Mouse (Mus musculus) erythroblast, embryonic 14.5 days (primary cell): ENCODE results near the gene Dlg2. TPM values are rescaled to one million over a fixed set of nuclear protein-coding genes. Genes with fewer than 3 reads are reported as not detected.

Experiments used
- H3K27me3 ChIP-seq: 2 replicates; pipeline ENCODE4 v1.6.1; 2012; ENCODE audit warnings: inconsistent platforms; ENCODE audit not compliant: control insufficient read depth
- H3K36me3 ChIP-seq: 2 replicates; pipeline ENCODE4 v1.6.1; 2012; ENCODE audit warnings: mild to moderate bottlenecking, inconsistent platforms; ENCODE audit not compliant: control insufficient read depth
- H3K4me1 ChIP-seq: 2 replicates; pipeline ENCODE4 v1.6.1; 2012; ENCODE audit warnings: inconsistent platforms; ENCODE audit not compliant: control insufficient read depth
- H3K4me3 ChIP-seq: replicated peaks from 2 replicates; pipeline ENCODE3; 2012; ENCODE audit warnings: moderate library complexity, mild to moderate bottlenecking, inconsistent platforms
- H3K9me3 ChIP-seq: 2 replicates; pipeline ENCODE4 v1.6.1; 2012; ENCODE audit warnings: low read length, inconsistent platforms, mixed read lengths; ENCODE audit not compliant: control insufficient read depth
- GATA1 ChIP-seq: IDR thresholded peaks from 2 replicates; pipeline ENCODE4 v1.6.1; 2012; ENCODE audit warnings: low read length, inconsistent platforms, mixed read lengths
- TAL1 ChIP-seq: IDR thresholded peaks from 3 replicates; pipeline ENCODE4 v1.6.1; 2012; ENCODE audit warnings: low read length, inconsistent platforms, mixed read lengths
- polyA plus RNA-seq: library from polyadenylated mRNA; stranded (reverse); fragments of >175 nt; gene quantifications from 2 replicates; pipeline ENCODE4 v1.2.3, GENCODE M21; 2012

Dlg2 gene
- polyA plus RNA-seq, 1 experiment: not detected

DNA sequence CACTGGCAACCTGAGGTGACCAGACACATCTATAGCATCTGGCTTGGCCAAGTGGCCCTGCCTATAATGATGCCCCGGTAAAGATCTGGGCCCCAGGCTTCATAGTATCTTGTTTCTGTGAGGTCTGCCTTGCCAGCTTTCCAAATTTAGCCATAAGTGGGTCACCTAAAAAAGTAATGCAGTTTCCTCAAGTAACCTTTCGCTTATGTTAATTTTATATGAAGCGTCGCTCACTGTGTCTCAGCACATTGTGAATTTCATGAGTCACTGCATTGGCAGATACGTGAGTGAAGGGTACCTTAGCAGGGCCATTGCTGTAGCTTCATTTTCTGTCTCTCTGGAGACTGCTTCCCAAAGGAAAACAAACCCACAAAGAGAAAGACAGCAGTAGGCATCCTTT, 912.8 kb downstream of the Dlg2 start:
- TF ChIP-seq GATA1 (no peak), TAL1 (no peak)
- H3K4me1 ChIP-seq: no peaks in the 10 kb centered on the region
- H3K27me3 ChIP-seq: no peaks in the 10 kb centered on the region
- no peak overlapping the region for H3K4me3 ChIP-seq
- no peaks in the 10 kb centered on the region for H3K36me3 ChIP-seq
- H3K9me3 ChIP-seq: no peaks in the 10 kb centered on the region

DNA sequence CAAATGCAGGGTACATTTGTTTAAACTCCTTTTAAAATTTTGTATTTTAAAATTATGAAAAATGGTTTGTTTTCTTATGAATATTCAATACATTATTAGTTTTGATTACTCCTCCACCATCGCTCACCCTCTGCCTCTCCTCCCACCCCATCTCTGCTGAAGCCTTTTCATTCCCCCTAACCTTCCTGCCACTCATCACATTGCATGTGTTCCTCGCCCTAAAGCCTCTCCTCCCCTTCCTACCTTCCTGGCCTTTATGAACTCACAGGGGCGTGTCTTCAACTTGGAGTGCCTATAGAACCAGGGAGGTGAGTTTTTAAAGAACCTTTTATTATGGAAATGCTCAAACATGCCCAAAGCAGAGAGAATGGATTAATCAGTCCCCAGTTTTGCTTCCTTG, 921.4 kb downstream of the Dlg2 start:
- H3K9me3 ChIP-seq: no peaks in the 10 kb centered on the region
- no peaks in the 10 kb centered on the region for H3K4me1 ChIP-seq
- H3K36me3 ChIP-seq: no peaks in the 10 kb centered on the region
- TF ChIP-seq TAL1 (no peak), GATA1 (no peak)
- H3K4me3 ChIP-seq: no peak overlapping the region
- no peaks in the 10 kb centered on the region for H3K27me3 ChIP-seq

DNA sequence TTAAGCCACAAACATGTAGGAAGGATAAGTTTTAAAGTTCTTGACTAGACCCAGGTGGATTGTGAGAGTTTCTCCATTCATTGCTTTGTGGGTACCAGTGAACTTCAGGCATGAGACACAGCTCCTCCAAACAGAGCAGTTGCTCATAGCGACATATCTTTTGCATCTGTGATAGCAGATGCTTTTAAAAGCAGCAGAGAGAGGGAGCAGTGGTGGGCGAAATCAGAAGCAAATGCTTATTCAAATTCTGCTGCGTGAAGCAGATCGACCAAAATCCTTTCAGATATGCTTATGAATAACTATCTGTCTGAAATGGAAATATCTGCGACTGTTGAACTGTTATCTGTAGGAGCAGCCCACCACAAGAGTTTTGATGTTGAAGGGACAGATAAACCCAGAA, 935.6 kb downstream of the Dlg2 start:
- Histone ChIP-seq H3K27me3 (no peaks in the 10 kb centered on the region), H3K9me3 (no peaks in the 10 kb centered on the region), H3K4me1 (no peaks in the 10 kb centered on the region), H3K36me3 (no peaks in the 10 kb centered on the region), H3K4me3 (no peak overlapping the region)
- TF ChIP-seq TAL1 (no peak), GATA1 (no peak)

DNA sequence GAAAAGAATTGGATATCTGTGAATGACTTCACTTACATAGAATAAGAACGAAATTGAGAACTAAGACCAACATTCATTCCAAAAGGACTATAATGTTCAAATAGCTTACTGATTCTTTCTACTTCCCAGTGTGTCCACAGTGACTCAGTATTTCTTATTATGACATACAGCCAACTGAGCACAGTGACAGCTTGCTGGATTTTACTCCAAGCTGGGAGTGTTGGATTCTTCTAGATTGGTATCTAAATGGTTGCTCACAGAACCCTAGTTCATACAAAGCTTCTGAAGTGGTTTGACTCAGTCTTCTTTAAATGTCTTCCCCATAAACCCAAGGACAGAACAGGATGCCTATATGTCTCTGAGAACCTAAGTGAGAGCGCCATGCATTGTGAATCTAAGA, 937.7 kb downstream of the Dlg2 start:
- Histone ChIP-seq H3K36me3 (no peaks in the 10 kb centered on the region), H3K27me3 (no peaks in the 10 kb centered on the region), H3K4me1 (no peaks in the 10 kb centered on the region), H3K9me3 (no peaks in the 10 kb centered on the region), H3K4me3 (no peak overlapping the region)
- no peak for TF ChIP-seq GATA1
- TF ChIP-seq TAL1: no peak

DNA sequence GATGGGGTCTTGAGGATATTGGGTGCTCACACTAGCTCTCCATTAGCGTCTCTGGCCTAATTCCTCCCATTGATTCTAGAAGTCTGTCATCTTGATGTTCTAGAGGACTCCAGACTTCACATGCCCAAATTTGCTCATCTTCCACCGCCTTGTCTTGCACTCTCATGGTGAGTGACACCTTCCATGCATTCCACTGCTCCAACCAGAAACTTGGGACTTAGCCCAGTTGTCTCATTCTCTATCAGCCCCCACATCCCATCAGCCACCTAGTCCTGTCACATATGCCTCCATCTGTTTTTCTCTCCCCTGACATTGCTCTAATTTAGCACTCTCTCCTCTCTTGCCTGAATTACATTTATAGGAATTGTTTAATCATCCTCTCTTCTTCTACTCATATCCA, 938.3 kb downstream of the Dlg2 start:
- H3K4me3 ChIP-seq: no peak overlapping the region
- H3K4me1 ChIP-seq: no peaks in the 10 kb centered on the region
- H3K36me3 ChIP-seq: no peaks in the 10 kb centered on the region
- no peaks in the 10 kb centered on the region for H3K9me3 ChIP-seq
- TF ChIP-seq GATA1: no peak
- TF ChIP-seq TAL1: no peak
- no peaks in the 10 kb centered on the region for H3K27me3 ChIP-seq

DNA sequence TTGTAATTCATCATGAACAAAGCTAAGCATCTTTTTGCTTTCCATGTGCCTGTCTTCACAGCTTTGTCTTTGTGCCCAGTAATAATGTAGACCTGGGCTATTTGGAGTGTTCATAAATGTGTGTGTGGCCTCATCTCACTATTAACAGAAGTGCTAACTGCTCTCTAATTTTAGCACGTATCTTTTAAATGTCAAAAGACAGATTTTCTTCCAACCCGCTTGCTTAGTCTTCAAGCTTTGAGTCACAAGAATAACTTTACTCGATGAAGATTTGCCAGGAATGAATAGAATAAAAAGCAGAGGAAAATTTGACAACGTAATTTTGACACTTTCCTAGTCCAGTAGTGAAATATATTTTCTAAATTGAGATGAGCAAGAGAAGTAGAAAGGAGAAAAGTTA, 943.7 kb downstream of the Dlg2 start:
- Histone ChIP-seq H3K4me3 (no peak overlapping the region), H3K27me3 (no peaks in the 10 kb centered on the region), H3K4me1 (no peaks in the 10 kb centered on the region), H3K36me3 (no peaks in the 10 kb centered on the region), H3K9me3 (no peaks in the 10 kb centered on the region)
- TF ChIP-seq GATA1 (no peak), TAL1 (no peak)

DNA sequence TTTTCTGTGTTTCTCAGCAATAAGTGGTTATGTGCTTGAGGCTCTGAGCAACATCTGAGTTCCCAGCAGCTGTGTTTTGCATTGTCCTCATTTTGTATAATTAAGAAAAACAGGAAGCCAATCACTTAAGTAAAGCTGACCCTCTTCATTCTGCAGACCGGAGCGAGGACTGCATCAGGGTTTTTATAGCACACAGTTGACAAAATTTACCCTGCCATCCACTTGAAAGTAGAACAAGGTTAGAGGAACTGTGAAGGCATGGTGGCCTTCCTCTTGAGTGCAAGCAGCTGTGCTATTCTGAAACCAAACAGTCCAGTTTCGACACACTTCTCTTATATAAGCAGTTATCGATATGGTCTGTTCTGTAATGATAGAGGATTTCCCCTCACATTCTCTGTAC, 947.3 kb downstream of the Dlg2 start:
- Histone ChIP-seq H3K4me3 (no peak overlapping the region), H3K4me1 (no peaks in the 10 kb centered on the region), H3K27me3 (no peaks in the 10 kb centered on the region), H3K9me3 (no peaks in the 10 kb centered on the region), H3K36me3 (no peaks in the 10 kb centered on the region)
- TF ChIP-seq TAL1 (no peak), GATA1 (no peak)

DNA sequence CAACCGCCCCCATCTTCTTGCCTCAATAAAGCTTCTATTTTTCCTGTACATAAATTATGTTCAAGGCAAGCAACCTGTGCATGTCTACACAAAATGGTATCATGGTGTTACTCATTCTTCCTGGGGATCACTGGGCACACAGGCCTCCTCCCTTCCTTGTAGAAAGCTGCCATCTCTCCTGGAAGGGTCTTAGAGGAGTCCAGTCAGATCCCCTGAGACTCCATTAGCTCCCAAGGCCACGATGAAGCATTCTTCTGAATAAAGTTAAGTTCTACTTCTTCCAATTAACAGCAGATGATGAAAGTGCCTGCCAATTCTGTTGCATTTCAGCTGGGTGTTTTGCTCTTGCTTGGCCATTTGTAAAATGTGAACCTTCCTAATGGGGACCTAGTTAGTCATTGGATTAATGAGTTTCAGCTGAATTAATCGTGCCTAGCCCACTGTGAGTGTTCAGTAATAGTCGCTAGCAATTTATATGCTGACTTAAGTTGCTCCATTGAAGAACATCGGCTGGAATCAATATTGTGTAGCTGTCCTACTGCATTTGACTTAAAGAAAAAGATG, 953.3 kb downstream of the Dlg2 start:
- no peaks in the 10 kb centered on the region for H3K9me3 ChIP-seq
- TF ChIP-seq GATA1 (no peak), TAL1 (no peak)
- H3K36me3 ChIP-seq: no peaks in the 10 kb centered on the region
- no peaks in the 10 kb centered on the region for H3K27me3 ChIP-seq
- no peaks in the 10 kb centered on the region for H3K4me1 ChIP-seq
- H3K4me3 ChIP-seq: no peak overlapping the region

DNA sequence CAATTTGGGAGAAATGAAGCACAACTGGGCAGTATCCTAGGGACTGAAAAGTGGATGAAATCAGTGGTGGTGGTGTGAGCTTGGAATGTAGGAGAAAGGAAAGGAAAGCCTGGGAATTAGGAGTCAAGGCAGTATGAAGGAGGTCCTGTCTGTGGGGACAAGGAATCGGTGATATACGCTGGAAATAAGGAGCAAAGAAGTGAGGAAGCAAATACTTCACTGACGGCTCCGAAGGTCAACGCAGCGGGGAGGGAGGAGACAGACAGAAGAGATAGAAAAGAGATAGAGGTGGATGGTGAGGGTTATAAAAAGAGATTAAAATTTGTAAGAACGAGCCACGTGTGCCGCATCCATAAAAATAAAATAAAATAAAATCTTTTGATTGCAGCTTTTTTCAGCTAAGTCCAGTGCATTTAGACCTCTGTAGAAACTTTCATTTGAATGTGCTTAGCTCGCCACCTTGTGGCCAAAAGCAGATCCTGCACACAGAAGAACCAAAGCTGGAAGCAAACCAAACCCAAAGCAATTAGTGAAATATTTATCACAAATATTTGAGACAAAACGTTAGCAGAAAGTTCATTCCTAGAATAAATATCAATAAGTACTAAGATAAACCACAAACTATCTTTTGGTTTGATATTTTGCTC, 955.2 kb downstream of the Dlg2 start:
- no peaks in the 10 kb centered on the region for H3K27me3 ChIP-seq
- no peak overlapping the region for H3K4me3 ChIP-seq
- H3K36me3 ChIP-seq: no peaks in the 10 kb centered on the region
- no peaks in the 10 kb centered on the region for H3K4me1 ChIP-seq
- no peak for TF ChIP-seq TAL1
- no peaks in the 10 kb centered on the region for H3K9me3 ChIP-seq

DNA sequence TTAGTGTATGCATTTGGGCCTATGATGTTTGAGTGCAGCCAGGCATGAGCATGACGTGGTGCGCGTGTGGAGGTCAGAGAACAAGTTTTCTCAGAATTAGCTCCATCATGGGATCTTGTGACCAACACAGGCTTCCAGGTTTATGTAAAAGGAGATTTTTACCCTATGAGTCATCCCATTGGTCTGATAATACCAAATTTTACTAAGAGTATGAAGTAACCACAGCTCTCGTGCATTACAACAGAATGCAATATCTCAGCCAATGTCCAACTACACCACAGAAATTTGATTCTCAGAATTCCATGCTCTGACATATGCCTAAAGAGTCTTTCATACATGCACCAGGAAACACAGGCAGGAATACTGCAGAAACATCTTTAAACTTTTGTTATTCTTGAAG, 956.1 kb downstream of the Dlg2 start:
- H3K27me3 ChIP-seq: no peaks in the 10 kb centered on the region
- H3K9me3 ChIP-seq: no peaks in the 10 kb centered on the region
- no peak for TF ChIP-seq TAL1
- TF ChIP-seq GATA1: no peak
- H3K36me3 ChIP-seq: no peaks in the 10 kb centered on the region
- H3K4me3 ChIP-seq: no peak overlapping the region
- no peaks in the 10 kb centered on the region for H3K4me1 ChIP-seq
